Mouse (Mus musculus): ENCODE results near the gene Fhdc1.

Fhdc1 gene

GRCm38 (mm10) chr3:84402716-84403115, 77.5 kb downstream of the Fhdc1 start:
- in situ Hi-C loops (cut with MboI; ENCODE audit: low pct_unique_long_range_greater_than_20kb in 1 of 2, low sequenced_read_pairs in 2 of 2, unreplicated experiment in 1 of 2) = no loop called here

DNA sequence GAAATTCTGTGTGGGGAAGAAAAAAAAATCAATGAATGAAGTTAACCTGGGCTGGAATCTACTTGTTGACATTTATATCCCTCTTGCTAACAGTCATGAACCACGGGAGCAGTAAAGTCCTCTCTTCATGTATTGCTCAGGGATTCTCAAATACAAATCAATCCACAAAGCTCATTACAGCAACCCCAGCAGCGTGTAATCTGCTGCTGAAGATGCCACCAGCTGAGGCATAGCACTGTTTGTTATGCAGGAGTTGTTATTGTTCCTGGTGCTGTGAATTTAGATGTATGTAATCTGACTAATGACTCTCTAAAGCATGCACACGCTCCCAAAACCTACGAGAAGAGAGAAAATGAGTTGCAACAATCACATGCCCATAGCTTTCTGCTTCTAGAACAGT, 82.3 kb downstream of the Fhdc1 start:
- in situ Hi-C loops (cut with MboI; ENCODE audit: low pct_unique_long_range_greater_than_20kb in 1 of 2, low sequenced_read_pairs in 2 of 2, unreplicated experiment in 1 of 2) = no loop called here

GRCm38 (mm10) chr3:84396240-84396639, 84.0 kb downstream of the Fhdc1 start:
- in situ Hi-C loops (cut with MboI; ENCODE audit: low pct_unique_long_range_greater_than_20kb in 1 of 2, low sequenced_read_pairs in 2 of 2, unreplicated experiment in 1 of 2) = no loop called here

DNA sequence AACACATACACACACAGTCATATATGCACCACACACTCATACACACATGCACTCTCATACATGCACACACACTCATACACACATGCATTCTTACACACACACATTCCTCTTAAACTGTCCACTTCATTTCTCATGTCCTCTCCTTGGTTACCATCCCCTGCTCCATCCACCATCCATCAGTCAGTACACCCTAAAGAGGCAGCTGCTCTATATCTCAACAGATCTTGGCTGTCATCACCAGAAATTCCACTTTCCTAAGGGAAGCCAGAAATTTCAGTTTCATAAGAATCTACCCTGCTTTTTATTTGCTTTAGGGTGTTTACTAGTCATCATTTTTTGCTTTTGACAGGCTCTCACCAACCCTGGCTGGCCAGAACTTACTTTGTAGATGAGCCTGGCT, 84.4 kb downstream of the Fhdc1 start:
- in situ Hi-C loops (cut with MboI; ENCODE audit: low pct_unique_long_range_greater_than_20kb in 1 of 2, low sequenced_read_pairs in 2 of 2, unreplicated experiment in 1 of 2) = no loop called here

GRCm38 (mm10) chr3:84394841-84395447, 85.3 kb downstream of the Fhdc1 start:
- in situ Hi-C loops (cut with MboI; ENCODE audit: low pct_unique_long_range_greater_than_20kb in 1 of 2, low sequenced_read_pairs in 2 of 2, unreplicated experiment in 1 of 2) = no loop called here

All from mouse embryonic stem cell (cell line).